Mouse (Mus musculus): ENCODE results near the gene Csmd2.

- TF ChIP-seq CTCF (IDR thresholded peaks at IDR 0.05; ENCODE audit: low read depth, low read length) (no peak), POLR2A (IDR thresholded peaks at IDR 0.05; ENCODE audit: borderline replicate concordance, low read depth, low read length) (no peak)
These were observed 165.5 kb downstream of the Csmd2 start for GRCm38 (mm10) chr4:128153144-128153543.

Measured in bone marrow macrophage, adult 2 months (primary cell).